Mouse (Mus musculus) liver, embryonic 15.5 days (tissue): ENCODE measurements around the gene Brpf1. TPM values are rescaled to one million over a fixed set of nuclear protein-coding genes. Genes with fewer than 3 reads are reported as not detected.

Experiments used
- ATAC-seq: fragments of 200-750 bp; cut with Nextera tagmentation; 2 replicates; pipeline ENCODE4 v1.8.0; 2017; ENCODE audit warnings: moderate number of reproducible peaks, mild to moderate bottlenecking, moderate library complexity; ENCODE audit not compliant: insufficient read depth
- H3K27ac ChIP-seq: fragments of 300-500 bp; sonication (generic); replicated peaks from 2 replicates; pipeline ENCODE4 v1.5.1; 2015; ENCODE audit warnings: mild to moderate bottlenecking, inconsistent platforms
- H3K27me3 ChIP-seq: fragments of 300-500 bp; sonication (generic); 2 replicates; pipeline ENCODE4 v1.6.1; 2015; ENCODE audit warnings: mild to moderate bottlenecking, inconsistent platforms
- H3K36me3 ChIP-seq: fragments of 300-500 bp; sonication (generic); replicated peaks from 2 replicates; pipeline ENCODE4 v1.6.1; 2015; ENCODE audit warnings: moderate library complexity, mild to moderate bottlenecking, inconsistent platforms
- H3K4me1 ChIP-seq: fragments of 300-500 bp; sonication (generic); replicated peaks from 2 replicates; pipeline ENCODE4 v1.6.1; 2015; ENCODE audit warnings: inconsistent platforms
- H3K4me2 ChIP-seq: fragments of 300-500 bp; sonication (generic); 2 replicates; pipeline ENCODE4 v1.6.1; 2015; ENCODE audit warnings: moderate library complexity, mild to moderate bottlenecking, inconsistent platforms
- H3K4me3 ChIP-seq: fragments of 300-500 bp; sonication (generic); replicated peaks from 2 replicates; pipeline ENCODE4 v1.5.1; 2015; ENCODE audit warnings: mild to moderate bottlenecking, inconsistent platforms
- H3K9ac ChIP-seq: fragments of 300-500 bp; sonication (generic); 2 replicates; pipeline ENCODE4 v1.6.1; 2015; ENCODE audit warnings: moderate library complexity, mild to moderate bottlenecking, inconsistent platforms
- H3K9me3 ChIP-seq: fragments of 300-500 bp; sonication (generic); replicated peaks from 2 replicates; pipeline ENCODE4 v1.6.1; 2016; ENCODE audit warnings: inconsistent platforms
- WGBS: fragments of 180-500 bp; shearing (Covaris S2); methylation state at CpG from one replicate; pipeline ENCODE4 v1.1.7; 2015; ENCODE audit warnings: mixed read lengths; ENCODE audit not compliant: insufficient replicate concordance; 5-methylcytosine and 5-hydroxymethylcytosine counted together
- polyA plus RNA-seq: library from polyadenylated mRNA; unstranded; fragments of >200 nt; fragmentation: Nextera tagmentation; extraction: Ambion mirVana; gene quantifications from 2 replicates; pipeline ENCODE4 v1.2.1, GENCODE M21; 2015

Brpf1 gene
- polyA plus RNA-seq, 1 experiment from 2014 or later: 7.8 TPM

- H3K27ac ChIP-seq: no peak overlapping the region
- no peak overlapping the region for H3K9ac ChIP-seq
- H3K9me3 ChIP-seq: no peaks in the 10 kb centered on the region
- peaks cover 3% of the 10 kb centered on the region; the same call in 1 of the 2 replicates for H3K36me3 ChIP-seq
- WGBS: 66% methylated on average over 4 of the region's 4 CpGs
- H3K4me1 ChIP-seq: no peaks in the 10 kb centered on the region
- no peaks in the 10 kb centered on the region for H3K27me3 ChIP-seq
- no peak overlapping the region for H3K4me3 ChIP-seq
- no peak for ATAC-seq
- no peak overlapping the region for H3K4me2 ChIP-seq
These were observed 54.5 kb downstream of the Brpf1 start for GRCm38 (mm10) chr6:113361476-113361875.

GRCm38 (mm10) chr6:113362241-113362640 is 55.3 kb downstream of the Brpf1 start:
- WGBS: 87% methylated on average over 1 of the region's 1 CpGs
- Histone ChIP-seq H3K27ac (no peak overlapping the region), H3K4me1 (no peaks in the 10 kb centered on the region), H3K9me3 (no peaks in the 10 kb centered on the region), H3K4me3 (no peak overlapping the region), H3K27me3 (no peaks in the 10 kb centered on the region), H3K36me3 (peaks cover 10% of the 10 kb centered on the region), H3K4me2 (no peak overlapping the region), H3K9ac (no peak overlapping the region)
- ATAC-seq: no peak

GRCm38 (mm10) chr6:113364518-113365135 is 57.7 kb downstream of the Brpf1 start:
- ATAC-seq: no peak
- WGBS: 66% methylated on average over 8 of the region's 8 CpGs
- H3K9me3 ChIP-seq: no peaks in the 10 kb centered on the region

GRCm38 (mm10) chr6:113366639-113367038 is 59.7 kb downstream of the Brpf1 start:
- H3K36me3 ChIP-seq: peaks cover 47% of the 10 kb centered on the region
- ATAC-seq: no peak
- no peaks in the 10 kb centered on the region for H3K27me3 ChIP-seq
- no peak overlapping the region for H3K9ac ChIP-seq
- WGBS: 87% methylated on average over 6 of the region's 6 CpGs
- no peaks in the 10 kb centered on the region for H3K4me1 ChIP-seq
- no peak overlapping the region for H3K27ac ChIP-seq
- H3K4me3 ChIP-seq: no peak overlapping the region
- no peaks in the 10 kb centered on the region for H3K9me3 ChIP-seq
- no peak overlapping the region for H3K4me2 ChIP-seq

More at GRCm38 (mm10) chr6:113364518-113365135, 57.7 kb downstream of the Brpf1 start:
- Histone ChIP-seq H3K4me2 (no peak overlapping the region), H3K4me3 (no peak overlapping the region), H3K27ac (no peak overlapping the region), H3K27me3 (no peaks in the 10 kb centered on the region), H3K4me1 (no peaks in the 10 kb centered on the region), H3K36me3 (peaks cover 27% of the 10 kb centered on the region), H3K9ac (no peak overlapping the region)

- Histone ChIP-seq H3K27me3 (no peaks in the 10 kb centered on the region), H3K4me1 (peaks cover 3% of the 10 kb centered on the region), H3K4me3 (no peak overlapping the region), H3K4me2 (no peak overlapping the region), H3K36me3 (peaks cover 57% of the 10 kb centered on the region), H3K27ac (no peak overlapping the region), H3K9ac (no peak overlapping the region), H3K9me3 (no peaks in the 10 kb centered on the region)
- WGBS: 98% methylated on average over 1 of the region's 1 CpGs
- ATAC-seq: no peak
These were observed 60.6 kb downstream of the Brpf1 start for GRCm38 (mm10) chr6:113367574-113367973.

GRCm38 (mm10) chr6:113368124-113368523 is 61.2 kb downstream of the Brpf1 start:
- Histone ChIP-seq H3K4me3 (no peak overlapping the region), H3K27ac (no peak overlapping the region), H3K9ac (no peak overlapping the region), H3K36me3 (peaks cover 62% of the 10 kb centered on the region), H3K9me3 (no peaks in the 10 kb centered on the region), H3K4me1 (peaks cover 9% of the 10 kb centered on the region), H3K27me3 (no peaks in the 10 kb centered on the region), H3K4me2 (no peak overlapping the region)
- ATAC-seq: no peak
- WGBS: 84% methylated on average over 7 of the region's 7 CpGs

- WGBS: 80% methylated on average over 5 of the region's 5 CpGs
- Histone ChIP-seq H3K4me2 (no peak overlapping the region), H3K27ac (no peak overlapping the region), H3K36me3 (peaks cover 67% of the 10 kb centered on the region), H3K4me3 (no peak overlapping the region), H3K4me1 (peaks cover 13% of the 10 kb centered on the region), H3K27me3 (no peaks in the 10 kb centered on the region), H3K9ac (no peak overlapping the region), H3K9me3 (no peaks in the 10 kb centered on the region)
- no peak for ATAC-seq
These were observed 61.6 kb downstream of the Brpf1 start for GRCm38 (mm10) chr6:113368577-113368976.

GRCm38 (mm10) chr6:113370194-113370929 is 63.4 kb downstream of the Brpf1 start:
- no peak for ATAC-seq
- Histone ChIP-seq H3K4me3 (no peak overlapping the region), H3K27ac (no peak overlapping the region), H3K36me3 (peaks cover 80% of the 10 kb centered on the region), H3K27me3 (no peaks in the 10 kb centered on the region), H3K9me3 (no peaks in the 10 kb centered on the region), H3K9ac (no peak overlapping the region), H3K4me1 (peaks cover 27% of the 10 kb centered on the region), H3K4me2 (no peak overlapping the region)
- 82% methylated on average over 20 of the region's 20 CpGs for WGBS

GRCm38 (mm10) chr6:113373491-113373890 is 66.6 kb downstream of the Brpf1 start:
- Histone ChIP-seq H3K36me3 (peaks cover 69% of the 10 kb centered on the region), H3K4me2 (peak overlapping the region; percentile 35), H3K9ac (0 out of 2 replicates have a peak overlapping the region, but pooled peaks have one; percentile 10), H3K27ac (peak overlapping the region; percentile 73), H3K4me3 (no peak overlapping the region; the same call in 1 of the 2 replicates), H3K4me1 (peaks cover 41% of the 10 kb centered on the region), H3K27me3 (no peaks in the 10 kb centered on the region), H3K9me3 (no peaks in the 10 kb centered on the region)
- ATAC-seq: no peak
- 35% methylated on average over 4 of the region's 4 CpGs for WGBS
